Mouse (Mus musculus) thymus, postnatal 14 days (tissue): ENCODE measurements around the gene Rsph10b.
"Not testable (repeated sequence)": the region's sequence is repeated elsewhere in the genome, so short reads cannot be mapped to it uniquely, and the experiment has no call there.

ENCODE experiments used
- DNase-seq: peaks from one replicate; pipeline ENCODE4 v3.0.0; 2021

Gene Rsph10b

GRCm38 (mm10) chr5:143994632-143995365 lies 62.0 kb downstream of the Rsph10b start:
- DNase-seq = no peak

GRCm38 (mm10) chr5:143999409-143999808 lies 66.6 kb downstream of the Rsph10b start:
- DNase-seq = no peak

- no peak for DNase-seq
Observed at GRCm38 (mm10) chr5:144002461-144003192, 69.8 kb downstream of the Rsph10b start.

GRCm38 (mm10) chr5:144013366-144014134 lies 80.7 kb downstream of the Rsph10b start:
- DNase-seq = not testable (repeated sequence)

- DNase-seq = peak; percentile 81
Observed at GRCm38 (mm10) chr5:144014551-144015311, 81.9 kb downstream of the Rsph10b start, which contains the start of gene Ccz1. Gene Ccz1 (minus strand): TSS chr5:144014877.

GRCm38 (mm10) chr5:144015312-144015650 lies 82.4 kb downstream of the Rsph10b start:
- no peak for DNase-seq

GRCm38 (mm10) chr5:144015845-144016244 lies 83.0 kb downstream of the Rsph10b start:
- DNase-seq = no peak

GRCm38 (mm10) chr5:144026620-144027263 lies 93.9 kb downstream of the Rsph10b start, which contains the start of gene Ocm:
Gene Ocm (minus strand): TSS chr5:144026670.
- DNase-seq = no peak

- DNase-seq = no peak
Observed at GRCm38 (mm10) chr5:144032491-144032890, 99.7 kb downstream of the Rsph10b start.

- no peak for DNase-seq
Observed at GRCm38 (mm10) chr5:144034567-144034966, 101.7 kb downstream of the Rsph10b start.
